Mouse (Mus musculus) kidney, postnatal 10 days (tissue): ENCODE data around the gene Fcgr1.
"Not testable (repeated sequence)": the region's sequence is repeated elsewhere in the genome, so short reads cannot be mapped to it uniquely, and the experiment has no call there.

ENCODE experiments used
- DNase-seq: peaks from one replicate; pipeline ENCODE4 v3.0.0; 2021; ENCODE audit warnings: mixed read lengths

Fcgr1 gene

DNA sequence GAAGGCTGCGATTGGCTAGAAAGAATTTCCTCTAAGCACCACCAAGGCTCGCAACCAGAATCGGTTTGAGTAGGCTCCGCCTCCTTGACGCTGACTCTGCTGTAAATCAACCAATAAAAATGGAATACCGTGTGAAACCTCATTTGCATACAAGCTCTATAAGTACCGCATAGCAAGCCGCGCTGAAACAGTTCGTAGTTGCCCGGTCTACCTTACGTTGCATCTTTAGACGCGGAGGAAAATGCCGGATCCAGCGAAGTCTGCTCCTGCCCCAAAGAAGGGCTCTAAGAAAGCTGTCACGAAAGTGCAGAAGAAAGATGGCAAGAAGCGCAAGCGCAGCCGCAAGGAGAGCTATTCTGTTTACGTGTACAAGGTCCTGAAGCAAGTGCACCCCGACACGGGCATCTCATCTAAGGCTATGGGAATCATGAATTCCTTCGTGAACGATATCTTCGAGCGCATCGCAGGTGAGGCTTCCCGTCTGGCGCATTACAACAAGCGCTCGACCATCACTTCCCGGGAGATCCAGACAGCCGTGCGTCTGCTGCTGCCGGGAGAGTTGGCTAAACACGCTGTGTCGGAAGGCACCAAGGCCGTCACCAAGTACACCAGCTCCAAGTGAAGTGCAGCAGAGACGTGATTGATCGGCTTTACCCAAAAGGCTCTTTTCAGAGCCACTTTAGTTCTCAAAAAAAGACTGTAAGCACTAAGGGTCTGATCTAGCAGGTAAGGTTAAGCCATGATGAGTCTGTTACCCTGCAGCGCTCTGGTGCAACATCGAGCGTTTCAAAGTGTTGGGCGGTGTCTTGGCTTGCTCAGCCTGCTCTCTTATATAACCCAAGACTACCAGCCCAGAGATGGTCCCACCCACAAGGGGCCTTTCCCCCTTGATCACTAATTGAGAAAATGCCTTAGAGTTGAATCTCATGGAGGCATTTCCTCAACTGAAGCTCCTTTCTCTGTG, 24.0 kb downstream of the Fcgr1 start, which contains the start of gene Hist2h2bb:
Gene Hist2h2bb, plus strand, starts transcription at position 242 of the 964 bp plus-strand sequence.
- peak; percentile 93 for DNase-seq

DNA sequence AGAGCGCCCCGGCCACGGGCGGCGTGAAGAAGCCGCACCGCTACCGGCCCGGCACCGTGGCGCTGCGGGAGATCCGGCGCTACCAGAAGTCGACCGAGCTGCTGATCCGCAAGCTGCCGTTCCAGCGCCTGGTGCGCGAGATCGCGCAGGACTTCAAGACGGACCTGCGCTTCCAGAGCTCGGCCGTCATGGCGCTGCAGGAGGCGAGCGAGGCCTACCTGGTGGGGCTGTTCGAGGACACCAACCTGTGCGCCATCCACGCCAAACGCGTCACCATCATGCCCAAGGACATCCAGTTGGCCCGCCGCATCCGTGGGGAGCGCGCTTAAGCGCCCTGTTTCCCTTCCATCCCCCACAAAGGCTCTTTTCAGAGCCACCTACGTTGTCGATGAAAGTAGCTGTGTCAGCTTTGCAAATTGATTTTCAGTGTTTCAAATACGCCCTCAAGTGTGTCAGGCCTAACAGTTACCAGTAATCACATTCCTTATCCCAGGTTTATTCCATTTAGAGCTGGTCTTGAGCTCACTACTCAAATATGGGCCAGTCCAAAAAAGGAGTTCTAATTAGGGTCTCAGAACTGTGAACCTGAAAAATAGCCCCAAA, 24.9 kb downstream of the Fcgr1 start:
- DNase-seq = not testable (repeated sequence)

DNA sequence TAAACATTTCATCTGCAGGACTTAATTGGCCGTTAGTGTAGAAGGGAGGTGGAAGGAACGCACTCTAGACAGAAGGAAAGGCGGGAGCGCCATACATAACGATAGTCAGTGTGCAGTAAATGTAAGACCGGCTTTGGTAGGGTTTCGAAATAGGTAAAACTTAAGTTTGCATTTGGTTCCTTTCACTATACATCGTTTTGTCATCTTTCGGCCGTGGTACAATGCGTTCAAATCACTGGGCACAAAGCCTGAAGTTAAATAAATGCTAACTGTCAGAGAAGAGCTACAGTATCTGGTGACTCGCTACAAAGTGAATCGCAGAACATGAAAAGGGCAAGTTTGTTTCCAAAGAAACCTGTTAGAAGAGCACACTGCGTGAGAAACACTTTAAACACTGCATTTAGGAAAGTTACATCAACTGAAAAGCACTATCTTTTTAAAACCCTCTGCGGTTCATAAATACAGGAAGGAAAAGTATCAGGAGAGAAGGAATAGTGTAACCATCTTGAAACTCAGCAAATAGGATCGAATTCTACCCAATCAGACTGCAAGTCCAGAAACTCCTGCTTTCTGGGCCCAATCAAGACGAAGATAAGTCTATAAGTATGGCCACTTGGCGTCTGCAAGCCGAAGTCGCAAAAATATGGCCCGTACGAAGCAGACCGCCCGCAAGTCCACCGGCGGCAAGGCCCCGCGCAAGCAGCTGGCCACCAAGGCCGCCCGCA, 25.6 kb downstream of the Fcgr1 start, which contains the start of gene Hist2h3b:
Gene Hist2h3b, plus strand, starts transcription at position 604 of the 725 bp plus-strand sequence.
- DNase-seq = peak; percentile 86

DNA sequence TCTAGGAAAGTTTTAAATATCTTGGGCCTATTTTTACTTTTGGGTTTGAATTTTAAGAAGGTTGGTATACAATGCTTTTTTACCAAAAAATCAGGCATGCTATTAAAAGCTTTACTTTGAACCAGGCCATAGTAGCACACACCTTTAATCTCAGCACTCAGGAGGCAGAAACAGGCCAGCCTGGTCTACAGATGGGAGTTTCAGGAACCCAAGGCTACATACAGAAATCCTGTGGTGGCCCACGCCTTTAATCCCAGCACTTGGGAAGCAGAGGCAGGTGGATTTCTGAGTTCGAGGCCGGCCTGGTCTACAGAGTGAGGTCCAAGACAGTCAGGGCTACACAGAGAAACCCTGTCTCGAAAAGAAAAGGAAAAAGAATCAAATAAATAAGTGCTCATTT, 26.2 kb downstream of the Fcgr1 start:
- no peak for DNase-seq

DNA sequence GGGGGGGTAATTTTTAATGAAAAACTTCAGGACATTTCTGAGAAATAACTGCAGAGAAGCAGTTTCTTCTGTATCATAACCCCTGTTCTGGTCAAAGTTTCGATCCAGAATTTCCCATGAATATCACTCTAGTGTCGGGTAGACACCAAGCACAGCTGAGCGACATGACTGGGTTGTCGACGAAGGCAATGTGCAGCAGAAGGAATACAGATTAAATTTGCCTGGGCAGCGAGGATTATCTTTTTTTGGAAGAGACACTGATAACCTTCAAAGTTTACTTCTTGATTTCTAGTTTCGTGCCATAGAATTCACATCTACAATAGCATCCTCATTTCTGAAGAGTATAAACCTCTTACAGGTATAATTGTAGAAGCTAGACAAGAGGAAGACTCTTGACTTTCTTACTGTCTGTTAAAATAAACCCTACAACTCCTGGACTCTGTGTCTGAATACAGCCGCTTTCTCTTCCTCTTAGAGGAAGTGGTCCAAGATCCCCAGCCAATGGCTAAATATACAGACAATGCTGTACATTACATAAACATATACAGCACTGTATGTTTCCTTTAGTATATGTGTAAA, 27.5 kb downstream of the Fcgr1 start:
- DNase-seq = no peak

DNA sequence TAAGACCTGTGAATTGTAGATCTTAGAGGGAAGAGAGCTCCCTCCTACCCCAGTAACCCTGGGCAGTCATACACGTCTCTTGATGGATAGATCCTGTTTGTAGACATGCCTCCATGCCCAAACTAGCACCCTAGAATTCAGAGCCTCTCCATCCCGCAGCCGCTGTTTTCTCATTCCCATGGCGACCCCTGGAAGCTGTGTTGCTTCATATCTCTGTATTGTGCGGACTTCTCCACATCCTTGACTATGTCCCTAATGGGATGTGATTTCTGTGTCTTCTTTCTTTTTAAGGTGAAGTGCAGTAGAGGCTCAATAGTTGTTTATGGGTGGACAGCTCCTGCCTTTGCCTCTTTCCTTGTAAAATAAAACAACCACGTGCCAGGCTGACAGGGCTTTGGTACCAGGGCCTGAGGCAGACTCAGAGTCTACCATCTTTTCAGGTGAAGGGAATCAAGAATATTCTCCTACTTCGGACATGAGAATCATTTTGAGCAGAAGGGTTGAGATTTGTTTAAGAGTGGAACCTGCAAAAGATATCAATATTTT, 29.3 kb downstream of the Fcgr1 start:
- no peak for DNase-seq

DNA sequence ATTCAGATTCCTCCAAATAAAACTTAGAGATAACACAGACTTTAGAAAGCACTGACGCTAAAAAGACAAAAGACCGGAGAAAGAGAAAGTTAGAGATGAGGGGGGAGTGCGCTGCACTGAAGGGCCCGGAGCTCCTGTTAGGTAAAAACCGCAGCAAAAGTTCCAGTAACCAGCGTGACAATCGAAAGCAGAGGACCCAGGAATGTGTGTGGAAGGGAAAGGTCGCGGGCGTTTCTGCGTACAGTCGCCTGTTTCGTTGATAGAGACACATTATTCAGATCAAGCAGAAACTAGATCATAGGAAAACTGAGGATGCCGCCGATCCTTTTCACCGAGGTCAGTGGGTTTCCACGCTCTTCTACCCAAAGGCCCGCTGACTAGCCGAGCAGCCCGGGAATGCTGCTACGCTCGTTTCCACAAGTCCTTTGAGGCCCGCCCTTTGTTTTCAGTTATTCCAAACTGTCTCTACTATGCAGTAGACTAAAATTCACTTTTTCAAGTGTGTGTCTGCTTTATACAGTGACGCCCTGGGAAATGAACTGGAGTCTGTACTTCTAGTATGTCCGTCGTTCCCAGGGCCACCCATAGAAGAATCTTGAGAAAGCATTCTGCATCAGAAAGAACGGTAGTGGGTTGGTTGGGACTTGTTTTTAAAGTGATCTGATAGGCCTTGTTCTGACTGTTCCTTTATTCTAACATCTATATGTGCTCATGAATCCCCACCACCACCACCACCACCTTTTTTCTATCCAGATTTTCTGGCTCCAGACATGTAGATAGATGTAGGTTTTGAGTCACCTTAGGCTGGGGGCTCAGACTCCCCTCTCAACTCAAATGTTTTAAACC, 30.0 kb downstream of the Fcgr1 start:
- peak; percentile 62 for DNase-seq

DNA sequence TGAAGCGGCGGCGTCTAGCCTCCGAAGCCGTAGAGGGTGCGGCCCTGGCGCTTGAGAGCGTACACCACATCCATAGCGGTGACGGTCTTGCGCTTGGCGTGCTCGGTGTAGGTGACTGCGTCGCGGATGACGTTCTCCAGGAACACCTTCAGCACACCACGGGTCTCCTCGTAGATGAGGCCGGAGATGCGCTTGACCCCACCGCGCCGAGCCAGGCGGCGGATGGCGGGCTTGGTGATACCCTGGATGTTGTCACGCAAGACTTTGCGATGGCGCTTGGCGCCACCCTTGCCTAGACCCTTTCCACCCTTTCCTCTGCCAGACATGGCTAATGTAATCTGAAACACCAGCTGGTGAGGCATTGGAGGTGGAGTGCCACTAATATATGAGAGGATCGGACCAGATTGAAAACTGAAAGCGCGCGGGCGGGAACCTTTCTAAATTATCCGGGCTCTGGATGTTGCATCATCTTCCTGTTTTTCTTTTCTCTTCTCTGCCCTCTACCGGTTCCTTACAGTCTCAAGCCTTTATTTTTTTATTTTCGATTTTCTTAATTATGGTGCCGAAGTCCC, 30.7 kb downstream of the Fcgr1 start, which contains the start of gene Hist2h4:
Gene Hist2h4, minus strand, starts transcription at position 333 of the 572 bp plus-strand sequence.
- DNase-seq = peak; percentile 95

DNA sequence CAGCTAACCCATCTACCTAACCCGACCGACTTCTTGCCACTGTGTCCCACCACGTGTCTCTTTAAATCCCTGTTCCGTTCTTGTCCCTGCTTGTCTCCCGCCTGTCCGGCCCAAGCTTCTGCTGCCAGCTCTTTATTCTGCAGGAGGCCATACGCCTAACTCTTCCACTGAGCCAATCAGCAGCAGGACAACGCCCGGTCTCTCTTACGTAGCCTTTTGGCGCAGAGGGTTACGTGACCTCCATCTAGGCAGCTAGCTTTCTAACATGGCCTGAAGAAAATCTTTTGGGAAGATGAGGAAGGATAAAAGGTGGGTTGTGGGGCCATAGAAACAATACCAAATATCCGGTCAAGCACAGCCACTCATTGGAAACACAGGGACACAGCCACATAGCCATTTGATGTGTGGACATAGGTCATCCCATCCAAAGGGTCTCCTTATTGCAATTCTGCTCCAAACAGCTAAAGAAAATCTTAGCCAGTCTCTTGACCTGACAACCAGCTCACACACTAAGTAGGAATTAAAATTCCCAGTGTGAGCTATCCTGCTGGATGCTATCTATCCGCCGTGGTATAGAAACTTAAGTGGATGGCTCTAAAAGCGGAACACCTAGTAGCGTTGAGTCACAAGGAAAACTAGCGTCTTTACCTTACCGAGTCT, 31.4 kb downstream of the Fcgr1 start:
- peak; percentile 86 for DNase-seq

DNA sequence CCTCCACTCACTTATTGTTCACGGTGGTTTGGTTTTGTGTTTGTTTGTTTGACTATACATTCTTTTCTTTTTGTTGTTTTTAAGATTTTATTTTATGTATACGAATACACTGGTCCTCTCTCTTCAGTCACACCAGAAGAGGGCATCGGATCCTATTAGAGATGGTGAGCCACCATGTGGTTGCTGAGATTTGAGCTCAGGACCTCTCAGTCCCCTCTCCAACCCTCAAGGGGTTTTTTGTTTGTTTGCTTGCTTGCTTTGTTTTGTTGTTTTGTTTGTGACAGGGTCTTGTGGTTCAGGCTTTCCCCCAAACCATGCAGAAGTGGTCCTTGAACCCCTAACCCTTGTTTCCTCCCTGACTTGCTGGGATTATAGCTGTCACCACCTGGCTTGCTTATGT, 32.1 kb downstream of the Fcgr1 start:
- no peak for DNase-seq

DNA sequence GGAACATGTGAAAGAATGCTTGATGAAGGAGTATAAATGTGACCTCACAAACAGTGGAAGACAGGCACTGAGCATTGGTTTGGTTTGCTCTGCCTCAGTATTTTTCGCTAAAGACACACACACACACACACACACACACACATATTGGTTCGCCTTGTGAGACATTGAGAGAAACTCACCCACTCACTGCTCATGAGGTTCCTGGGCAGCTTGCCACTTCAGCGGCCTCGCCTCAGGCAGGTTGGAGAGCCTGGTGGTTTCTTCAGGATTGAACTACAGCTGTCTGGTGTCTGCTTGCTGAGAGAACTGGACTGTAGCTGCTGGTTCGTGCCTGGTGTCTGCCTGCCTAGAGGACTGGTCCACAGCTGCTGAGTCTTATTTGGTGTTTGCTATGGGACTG, 33.5 kb downstream of the Fcgr1 start:
- no peak for DNase-seq

DNA sequence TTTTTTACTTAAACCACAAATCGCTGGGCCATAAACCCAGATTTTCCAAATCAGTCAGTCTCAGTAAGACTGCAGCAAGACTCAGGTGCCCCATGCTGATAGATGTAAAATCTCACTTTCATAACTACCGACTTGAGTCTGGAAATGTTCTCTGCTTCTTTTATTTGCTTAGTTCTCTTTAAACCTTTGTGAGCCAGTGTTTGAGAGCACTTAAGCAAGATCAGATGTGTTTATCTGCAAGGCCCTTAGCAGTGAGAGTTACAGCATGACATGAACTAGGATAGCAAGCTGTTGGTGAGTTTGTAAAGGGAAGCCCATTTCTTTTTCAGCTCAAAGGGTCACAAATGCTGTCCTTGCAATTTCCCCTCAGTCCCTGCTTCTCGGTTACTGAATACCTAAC, 36.6 kb downstream of the Fcgr1 start:
- DNase-seq = no peak

DNA sequence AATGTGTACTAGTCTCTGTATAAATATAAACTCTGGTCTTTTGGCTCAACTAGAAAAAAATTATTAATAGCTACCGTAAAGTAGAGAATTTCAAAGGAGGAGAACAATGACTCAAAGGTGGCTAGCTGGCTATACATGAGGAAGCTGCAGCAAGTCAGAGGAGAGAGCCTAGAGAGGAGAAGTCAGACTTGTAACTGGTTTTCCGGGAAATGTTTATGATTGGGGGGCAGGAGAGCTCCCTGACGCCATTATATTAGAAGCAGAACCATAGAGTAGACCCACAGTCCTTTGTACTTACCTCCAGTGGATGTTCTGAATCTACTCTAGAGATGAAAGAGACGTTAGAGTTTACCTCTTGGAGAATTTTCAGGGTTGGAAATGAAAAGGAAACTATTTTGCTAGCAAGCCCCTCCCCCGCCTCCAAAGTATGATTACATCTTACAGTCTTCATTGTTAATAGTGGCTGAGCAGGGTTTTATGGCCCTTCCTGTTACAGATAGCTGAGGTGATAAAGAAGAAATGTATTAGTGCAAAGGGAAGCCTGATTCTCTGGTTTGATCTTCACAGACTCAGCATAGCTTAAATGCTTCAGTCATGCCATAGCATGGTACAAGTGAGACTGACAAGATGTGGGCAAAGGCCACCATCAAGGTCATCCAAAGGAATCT, 37.7 kb downstream of the Fcgr1 start:
- no peak for DNase-seq

DNA sequence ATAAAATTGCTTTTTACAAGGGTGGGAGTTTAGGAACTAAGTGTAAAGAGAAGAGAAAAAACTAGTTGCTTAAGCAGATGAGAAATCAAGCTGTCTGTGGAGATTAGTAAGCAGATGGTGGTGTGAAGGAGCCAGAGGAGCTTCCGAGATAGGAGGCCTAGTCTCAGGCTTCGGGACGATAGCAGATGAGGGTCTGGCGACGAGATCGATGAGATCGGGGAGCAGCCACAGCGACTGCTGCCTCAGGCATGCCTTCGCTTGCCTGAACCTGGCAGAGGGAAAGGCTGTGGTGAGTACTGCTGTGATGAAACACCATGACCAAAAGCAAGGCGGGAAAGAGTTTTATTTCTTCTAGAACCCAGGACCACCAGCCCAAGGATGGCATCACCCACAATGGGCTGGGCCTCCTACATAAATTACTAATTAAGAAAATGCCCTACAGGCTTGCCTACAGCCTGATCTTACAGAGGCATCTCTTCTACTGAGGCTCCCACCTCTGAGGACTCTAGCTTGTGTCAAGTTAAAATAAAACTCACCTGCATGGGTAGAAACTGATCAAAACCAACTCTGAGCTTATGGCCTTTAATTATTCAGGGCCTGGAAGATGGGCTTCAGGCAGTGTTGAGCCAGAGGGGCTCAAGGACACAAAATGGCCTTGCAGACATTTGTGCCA, 39.0 kb downstream of the Fcgr1 start:
- no peak for DNase-seq

DNA sequence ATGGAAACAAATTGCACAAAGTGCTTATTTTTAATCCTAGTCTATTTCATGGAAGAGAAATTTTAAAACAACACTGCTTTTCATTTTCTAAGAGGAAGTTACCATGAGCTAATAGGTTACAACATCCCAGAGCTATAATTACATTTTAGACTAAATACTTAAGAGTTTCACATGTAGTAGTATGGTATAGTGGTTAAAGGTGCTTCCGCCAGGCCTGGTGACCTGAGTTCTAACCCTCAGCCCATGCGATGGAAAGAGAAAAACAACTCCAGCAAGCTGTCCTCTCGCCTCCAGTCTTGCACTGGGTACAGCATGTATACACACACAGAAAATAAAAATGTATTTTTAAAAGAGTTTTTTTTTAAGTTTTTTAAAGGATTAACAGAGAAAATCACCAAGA, 42.0 kb downstream of the Fcgr1 start:
- no peak for DNase-seq

DNA sequence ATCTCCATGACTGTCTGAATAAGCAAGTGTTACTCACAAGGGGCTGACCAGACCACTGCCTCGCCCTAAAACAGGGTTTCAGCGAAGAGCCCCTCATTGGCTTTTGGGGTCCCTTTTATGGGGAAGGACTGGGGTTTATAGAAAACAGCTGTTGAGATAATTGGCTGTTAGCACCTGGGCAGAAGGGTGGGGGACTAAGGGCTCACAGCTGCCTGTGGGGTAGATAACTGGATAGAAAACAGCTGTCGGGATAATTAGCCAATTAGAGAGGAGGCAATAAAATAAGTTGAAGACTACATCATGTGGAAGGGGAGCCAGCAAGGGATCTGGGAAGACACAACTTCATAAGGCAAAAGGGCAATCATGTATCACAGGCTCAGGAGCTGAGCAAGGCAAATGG, 42.9 kb downstream of the Fcgr1 start:
- DNase-seq = no peak

DNA sequence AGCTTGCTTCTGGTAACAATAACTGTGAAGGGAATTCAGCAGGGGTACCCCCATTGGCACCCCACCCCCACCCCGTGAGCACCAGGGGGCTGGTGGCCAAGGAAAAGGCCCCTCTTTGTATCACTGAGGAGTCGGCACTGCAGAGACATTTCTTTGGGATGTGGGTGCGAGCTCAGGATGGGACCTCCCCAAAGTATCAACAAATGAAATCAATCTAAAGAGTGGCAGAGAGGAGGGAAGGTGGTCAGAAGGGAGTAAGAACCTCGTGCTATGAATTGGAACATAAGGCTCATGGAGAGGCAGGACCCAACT, 44.8 kb downstream of the Fcgr1 start:
- no peak for DNase-seq

DNA sequence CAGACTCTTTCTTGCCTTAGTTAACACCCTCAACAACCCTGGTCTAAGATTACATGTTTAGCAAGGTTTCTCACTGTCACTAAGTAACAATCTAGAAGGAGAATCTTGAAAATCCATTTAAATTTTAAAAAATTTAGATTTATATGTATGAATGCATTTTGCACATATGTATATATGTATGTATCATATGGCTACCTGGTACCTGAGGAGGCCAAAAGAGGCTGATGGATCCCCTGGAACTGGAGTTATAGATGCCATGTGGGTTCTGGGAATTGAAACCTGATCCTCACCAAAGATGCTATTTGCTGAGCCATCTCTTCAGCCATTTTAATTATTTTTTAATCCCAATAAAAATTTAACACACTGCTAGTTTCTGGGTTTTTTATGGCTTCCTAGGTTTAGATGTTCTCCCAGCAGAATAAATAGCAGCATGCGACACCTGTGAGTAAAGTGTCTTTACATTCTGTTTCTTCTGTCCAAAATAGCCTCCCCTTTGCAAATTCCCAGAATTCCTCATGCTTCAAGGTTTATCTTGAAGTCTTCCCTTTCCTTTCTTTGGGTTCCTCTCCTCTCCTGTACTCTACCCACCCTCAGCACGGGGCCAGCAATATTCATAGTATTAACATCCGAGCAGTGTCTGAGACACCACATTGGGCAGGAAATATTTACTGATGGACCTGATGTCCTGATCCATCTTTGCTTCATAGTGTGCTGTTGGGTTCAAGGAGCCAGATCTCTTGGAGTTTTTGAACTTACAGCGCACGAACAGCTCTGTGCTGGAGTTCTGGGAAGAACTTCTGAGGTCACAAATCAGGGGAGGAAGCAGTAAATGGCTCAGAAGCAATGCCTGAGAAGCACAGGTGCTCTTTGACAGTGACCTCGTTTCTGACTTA, 45.4 kb downstream of the Fcgr1 start:
- DNase-seq = no peak
